Comparison of ENCODE assay signal across 26 mouse cellular contexts in genomic region chr2:33279758-33280157, GRCm38 (mm10).
"Had no signal": no experiment of that assay in that cellular context is flagged by ENCODE, and none has a peak within 500 bp of the region (broad histone marks: within the 10 kb centered on the region; RNA-seq: fewer than 3 reads in every experiment).

No protein-coding gene starts in this region.

- H3K4me3 ChIP-seq: heart, adult 2 months; heart, embryonic 13.5 days; heart, embryonic 15.5 days; hindbrain, embryonic 10.5 days; hindbrain, embryonic 12.5 days; hindbrain, embryonic 15.5 days; kidney, embryonic 15.5 days; left cerebral cortex, adult 2 months; limb, embryonic 13.5 days; limb, embryonic 15.5 days; liver, embryonic 12.5 days had no signal

- DNase-seq: gastrocnemius, postnatal 10 days; gastrocnemius, postnatal 25 days; heart, adult 11 months; heart, adult 2 months; heart, postnatal 14 days; heart, postnatal 36 days; kidney, adult 11 months; kidney, adult 2 months; kidney, adult 9 months; kidney, postnatal 14 days; kidney, postnatal 36 days; left cerebral cortex, postnatal 4 days had no signal

- ATAC-seq: hindbrain, postnatal 0 days; intestine, embryonic 16.5 days; liver, embryonic 12.5 days had no signal

- H3K27ac ChIP-seq: heart, adult 2 months; heart, embryonic 13.5 days; heart, embryonic 15.5 days; hindbrain, embryonic 10.5 days; hindbrain, embryonic 12.5 days; hindbrain, embryonic 15.5 days; hindbrain, postnatal 0 days; kidney, embryonic 15.5 days; kidney, postnatal 0 days; left cerebral cortex, adult 2 months; limb, embryonic 13.5 days; limb, embryonic 15.5 days; liver, embryonic 12.5 days; liver, embryonic 14.5 days had no signal
